Mouse (Mus musculus) CH12.LX (cell line): ENCODE results near the gene Kdelr2. TPM values are rescaled to one million over a fixed set of nuclear protein-coding genes. Genes with fewer than 3 reads are reported as not detected.

Experiments used
- DNase-seq: peaks from one replicate; pipeline ENCODE4 v3.0.0-alpha.2; 2013; ENCODE audit errors: extremely low read depth
- H3K27ac ChIP-seq: 2 replicates; pipeline ENCODE4 v1.5.1; 2012; ENCODE audit warnings: low read depth, mild to moderate bottlenecking, control low read depth, moderate library complexity; ENCODE audit not compliant: insufficient read depth
- H3K27me3 ChIP-seq: replicated peaks from 2 replicates; pipeline ENCODE3; 2012; ENCODE audit warnings: inconsistent platforms
- H3K36me3 ChIP-seq, 2 experiments: replicated peaks in 1 of 2; 2 replicates each; pipeline versions ENCODE3 to v1.6.1; 2012; ENCODE audit warnings: inconsistent platforms in 1 of 2, low read length in 1 of 2, mild to moderate bottlenecking in 1 of 2, mixed read lengths in 1 of 2, moderate library complexity in 1 of 2; ENCODE audit not compliant: control insufficient read depth in 1 of 2, insufficient read depth in 1 of 2
- H3K4me1 ChIP-seq, 2 experiments: 2 replicates each; pipeline ENCODE4 v1.6.1; 2012; ENCODE audit warnings: inconsistent platforms in 1 of 2, moderate library complexity in 1 of 2; ENCODE audit not compliant: insufficient read depth in 2 of 2, control insufficient read depth in 1 of 2
- H3K4me2 ChIP-seq: 2 replicates; pipeline ENCODE4 v1.6.1; 2012; ENCODE audit warnings: low read depth, mild to moderate bottlenecking, control low read depth; ENCODE audit not compliant: poor library complexity, insufficient read depth, severe bottlenecking
- H3K4me3 ChIP-seq, 3 experiments: fragments of 150-350 bp in 1 of 3; sonication (generic) in 1 of 3; replicated peaks in 1 of 3; 2 replicates each; pipeline versions ENCODE3 to v1.5.1; 2011 to 2012; ENCODE audit warnings: low read depth in 2 of 3, low read length in 2 of 3, mild to moderate bottlenecking in 2 of 3, moderate library complexity in 2 of 3, control low read depth in 1 of 3, improper control_type of control experiment in 1 of 3, inconsistent platforms in 1 of 3, mixed read lengths in 1 of 3; ENCODE audit not compliant: poor library complexity in 1 of 3
- H3K79me2 ChIP-seq: replicated peaks from 2 replicates; pipeline ENCODE4 v1.6.1; 2012; ENCODE audit warnings: mild to moderate bottlenecking, moderate library complexity; ENCODE audit not compliant: control insufficient read depth, poor library complexity, insufficient read depth, severe bottlenecking; ENCODE audit errors: extremely low read depth
- H3K9ac ChIP-seq: 2 replicates; pipeline ENCODE4 v1.6.1; 2012; ENCODE audit warnings: low read depth, mild to moderate bottlenecking, control low read depth, moderate library complexity; ENCODE audit not compliant: insufficient read depth
- H3K9me3 ChIP-seq: replicated peaks from 2 replicates; pipeline ENCODE3; 2012; ENCODE audit warnings: low read length, inconsistent platforms, mixed read lengths
- BHLHE40 ChIP-seq: IDR thresholded peaks from 2 replicates; pipeline ENCODE4 v1.6.1; 2011; ENCODE audit warnings: mild to moderate bottlenecking, low read depth, low read length, improper control_type of control experiment
- CTCF ChIP-seq, 2 experiments: IDR thresholded peaks in 1 of 2; conservative IDR thresholded peaks in 1 of 2; 2 replicates each; pipeline ENCODE4 v1.5.1; 2011 to 2012; ENCODE audit warnings: low read depth in 2 of 2, low read length in 2 of 2, improper control_type of control experiment in 1 of 2, inconsistent platforms in 1 of 2, mild to moderate bottlenecking in 1 of 2, moderate library complexity in 1 of 2
- GABPA ChIP-seq: IDR thresholded peaks from 2 replicates; pipeline ENCODE4 v1.6.1; 2012; ENCODE audit warnings: low read depth, low read length, improper control_type of control experiment, inconsistent platforms; ENCODE audit not compliant: insufficient replicate concordance
- JUND ChIP-seq: conservative IDR thresholded peaks from 2 replicates; pipeline ENCODE4 v1.6.1; 2011; ENCODE audit warnings: low read depth, low read length, improper control_type of control experiment
- KAT2A ChIP-seq: IDR thresholded peaks from 2 replicates; pipeline ENCODE4 v1.6.1; 2012; ENCODE audit warnings: low read length, improper control_type of control experiment, inconsistent platforms; ENCODE audit not compliant: insufficient replicate concordance
- MAZ ChIP-seq: IDR thresholded peaks from 2 replicates; pipeline ENCODE4 v1.6.1; 2012; ENCODE audit warnings: low read depth, mild to moderate bottlenecking, inconsistent platforms, low read length, improper control_type of control experiment, moderate library complexity
- MEF2A ChIP-seq: IDR thresholded peaks from 2 replicates; pipeline ENCODE4 v1.6.1; 2014; ENCODE audit warnings: low read depth, mild to moderate bottlenecking, inconsistent platforms, low read length, improper control_type of control experiment, borderline replicate concordance
- MXI1 ChIP-seq: IDR thresholded peaks from 2 replicates; pipeline ENCODE4 v1.6.1; 2011; ENCODE audit warnings: mild to moderate bottlenecking, low read depth, low read length, improper control_type of control experiment
- MYC ChIP-seq: IDR thresholded peaks from 2 replicates; pipeline ENCODE4 v1.6.1; 2011; ENCODE audit warnings: low read depth, mild to moderate bottlenecking, improper control_type of control experiment, low read length
- PAX5 ChIP-seq: IDR thresholded peaks from 2 replicates; pipeline ENCODE4 v1.6.1; 2012; ENCODE audit warnings: low read length, inconsistent platforms, mixed read lengths
- POLR2A ChIP-seq: IDR thresholded peaks from 2 replicates; pipeline ENCODE4 v1.6.1; 2011; ENCODE audit warnings: low read depth, mild to moderate bottlenecking, improper control_type of control experiment, low read length
- RAD21 ChIP-seq: IDR thresholded peaks from 2 replicates; pipeline ENCODE4 v1.6.1; 2011; ENCODE audit warnings: low read depth, mild to moderate bottlenecking, low read length, improper control_type of control experiment, moderate library complexity
- RCOR1 ChIP-seq: conservative IDR thresholded peaks from 2 replicates; pipeline ENCODE4 v1.6.1; 2012; ENCODE audit warnings: low read depth, mild to moderate bottlenecking, inconsistent platforms, low read length, improper control_type of control experiment
- TCF12 ChIP-seq: IDR thresholded peaks from 2 replicates; pipeline ENCODE4 v1.6.1; 2014; ENCODE audit warnings: low read depth, mild to moderate bottlenecking, inconsistent platforms, low read length, improper control_type of control experiment
- USF1 ChIP-seq: IDR thresholded peaks from 2 replicates; pipeline ENCODE4 v1.6.1; 2014; ENCODE audit warnings: low read depth, mild to moderate bottlenecking, inconsistent platforms, low read length, improper control_type of control experiment
- dilution Hi-C: fragments of 300-500 bp; cut with MboI; formaldehyde crosslinking; loops from 2 replicates; pipeline ENCODE4 v1.14.3; 2020; ENCODE audit warnings: low sequenced_read_pairs; ENCODE audit not compliant: extremely low pct_unique_long_range_greater_than_20kb, extremely low pct_ligation_motif_present
- in situ Hi-C: fragments of 300-500 bp; cut with MboI; formaldehyde crosslinking; loops from 3 replicates; pipeline ENCODE4 v1.14.3; 2019; ENCODE audit warnings: low sequenced_read_pairs, low pct_ligation_motif_present, low pct_unique_long_range_greater_than_20kb, mixed read lengths
- polyA plus RNA-seq: library from polyadenylated mRNA; unstranded; fragments of >175 nt; gene quantifications from 2 replicates; pipeline ENCODE4 v1.2.1, GENCODE M21; 2012; ENCODE audit warnings: low read depth; ENCODE audit not compliant: insufficient read length
- total RNA-seq, 2 experiments: library from RNA; depleted of rRNA; stranded (reverse); fragments of 300-350 nt in 1 of 2; fragments of >200 nt in 1 of 2; gene quantifications; 2 replicates each; pipeline ENCODE4 v1.2.3; 2012 to 2014

The Kdelr2 gene
- total and polyA plus RNA-seq, 3 experiments: 75.7 to 117 (median 77.7) TPM

DNA sequence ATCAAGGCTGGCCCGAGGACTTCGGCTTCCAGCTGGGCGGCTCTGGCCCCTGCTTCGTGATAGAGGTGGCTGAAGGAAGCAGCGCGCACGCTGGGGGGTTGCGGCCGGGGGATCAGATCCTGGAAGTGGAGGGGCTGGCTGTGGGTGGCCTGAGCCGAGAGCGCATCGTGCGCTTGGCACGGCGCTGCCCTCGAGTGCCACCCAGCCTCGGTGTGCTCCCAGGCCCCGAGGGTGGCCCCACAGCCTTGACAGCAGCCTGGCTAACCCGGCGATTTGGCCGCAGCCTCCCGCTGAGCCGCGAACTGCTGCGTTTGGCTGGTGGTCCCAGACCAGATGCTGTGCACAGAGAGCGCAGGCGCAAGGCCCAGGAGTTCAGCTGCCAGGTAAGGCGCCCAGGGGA is 46.1 kb upstream of the Kdelr2 start:
- TF ChIP-seq GABPA (no peak), USF1 (no peak), POLR2A (no peak), MYC (no peak), MEF2A (no peak), JUND (no peak), TCF12 (no peak), BHLHE40 (no peak), MAZ (no peak), KAT2A (no peak), RCOR1 (no peak), RAD21 (no peak), MXI1 (no peak)
- no peaks in the 10 kb centered on the region for H3K79me2 ChIP-seq
- in situ Hi-C loops: no loop called here
- no peak overlapping the region for H3K4me3 ChIP-seq
- no peak overlapping the region for H3K27ac ChIP-seq
- H3K27me3 ChIP-seq: peaks cover 39% of the 10 kb centered on the region
- dilution Hi-C loops: no loop called here
- no peak overlapping the region for H3K9ac ChIP-seq
- H3K9me3 ChIP-seq: peaks cover 16% of the 10 kb centered on the region
- peaks cover 0 to 6% of the 10 kb centered on the region in 2 experiments; a peak in 2 of 4 replicates for H3K4me1 ChIP-seq
- no peaks in the 10 kb centered on the region for H3K36me3 ChIP-seq
- no peak overlapping the region for H3K4me2 ChIP-seq
- DNase-seq: no peak

DNA sequence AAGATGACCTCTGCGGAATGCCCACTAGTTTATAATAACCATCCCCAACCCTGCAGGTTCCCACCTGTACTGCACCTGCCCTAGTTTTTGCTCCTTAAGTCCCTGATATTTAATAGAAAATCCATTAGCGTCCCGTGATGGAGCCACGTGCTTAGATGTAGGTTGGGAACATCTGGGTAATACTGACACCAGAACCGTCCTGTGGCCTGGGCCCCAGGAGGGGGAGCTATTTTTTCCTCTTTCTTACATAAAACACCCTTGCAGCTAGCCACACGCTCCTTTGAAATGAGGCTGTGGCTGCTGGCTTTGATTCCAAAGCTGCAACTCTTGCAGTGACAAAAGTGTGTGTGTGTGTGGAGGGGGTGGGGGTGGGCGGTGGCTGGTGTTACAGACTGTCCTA is 44.4 kb upstream of the Kdelr2 start:
- Histone ChIP-seq H3K9me3 (peaks cover 6% of the 10 kb centered on the region), H3K27me3 (peaks cover 51% of the 10 kb centered on the region), H3K27ac (no peak overlapping the region), H3K4me3 (no peak overlapping the region), H3K4me2 (no peak overlapping the region), H3K36me3 (no peaks in the 10 kb centered on the region), H3K9ac (no peak overlapping the region), H3K79me2 (no peaks in the 10 kb centered on the region), H3K4me1 (peaks cover 0 to 6% of the 10 kb centered on the region in 2 experiments; a peak in 2 of 4 replicates)
- no peak for DNase-seq
- dilution Hi-C loops: no loop called here
- TF ChIP-seq PAX5: no peak
- peak; percentile 7 to 33; a peak in 2 of 4 replicates for TF ChIP-seq CTCF (conservative IDR thresholded peaks at IDR 0.05 in 1 of 2, IDR thresholded peaks at IDR 0.05 in 1 of 2; ENCODE audit: low read depth in 2 of 2, low read length in 2 of 2)
- in situ Hi-C loops: no loop called here

DNA sequence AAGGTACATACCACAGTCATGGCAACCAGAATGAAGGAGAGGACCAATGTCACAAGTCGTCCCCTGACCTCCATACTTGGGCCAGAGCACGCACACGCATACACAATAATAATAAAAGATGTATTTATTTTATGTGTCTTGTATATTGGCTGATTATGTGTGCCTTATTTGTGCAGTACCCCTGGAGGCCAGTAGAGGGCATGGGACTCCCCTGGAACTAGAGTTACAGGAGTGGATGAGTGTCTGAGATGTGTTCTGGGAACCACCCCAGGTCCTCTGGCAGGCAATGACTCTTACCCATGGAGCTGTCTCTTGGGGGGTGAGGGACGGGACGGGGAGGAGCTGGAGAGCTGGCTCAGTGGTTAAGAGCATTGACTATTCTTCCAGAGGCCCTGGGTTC is 43.6 kb upstream of the Kdelr2 start:
- no peak overlapping the region for H3K27ac ChIP-seq
- H3K9ac ChIP-seq: no peak overlapping the region
- no peaks in the 10 kb centered on the region for H3K36me3 ChIP-seq
- in situ Hi-C loops (no loop called here), dilution Hi-C loops (no loop called here)
- peaks cover 0 to 6% of the 10 kb centered on the region in 2 experiments; a peak in 2 of 4 replicates for H3K4me1 ChIP-seq
- H3K4me3 ChIP-seq: no peak overlapping the region
- peak; percentile 16 for TF ChIP-seq RAD21
- TF ChIP-seq KAT2A: no peak
- peak; percentile 59 to 60 for TF ChIP-seq CTCF (conservative IDR thresholded peaks at IDR 0.05 in 1 of 2, IDR thresholded peaks at IDR 0.05 in 1 of 2; ENCODE audit: low read depth in 2 of 2, low read length in 2 of 2)
- peak; percentile 40 for DNase-seq
- H3K4me2 ChIP-seq: no peak overlapping the region
- no peaks in the 10 kb centered on the region for H3K79me2 ChIP-seq
- peaks cover 6% of the 10 kb centered on the region for H3K9me3 ChIP-seq
- peaks cover 53% of the 10 kb centered on the region for H3K27me3 ChIP-seq
